Mouse (Mus musculus) lung, postnatal 0 days (tissue): ENCODE measurements at regions not wholly inside any gene's neighbourhood (a gene's known extent, or its start where the extent isn't known, plus 50 kb on each side); places are given as distances from the start of the nearest gene placed in this dataset.

ENCODE experiments used
- CTCF ChIP-seq: IDR thresholded peaks from 2 replicates; pipeline ENCODE4 v1.5.1; 2016; ENCODE audit warnings: antibody characterized with exemption, mild to moderate bottlenecking
- EP300 ChIP-seq: IDR thresholded peaks from 2 replicates; pipeline ENCODE4 v1.6.1; 2016; ENCODE audit warnings: antibody characterized with exemption, mild to moderate bottlenecking, control low read depth

DNA sequence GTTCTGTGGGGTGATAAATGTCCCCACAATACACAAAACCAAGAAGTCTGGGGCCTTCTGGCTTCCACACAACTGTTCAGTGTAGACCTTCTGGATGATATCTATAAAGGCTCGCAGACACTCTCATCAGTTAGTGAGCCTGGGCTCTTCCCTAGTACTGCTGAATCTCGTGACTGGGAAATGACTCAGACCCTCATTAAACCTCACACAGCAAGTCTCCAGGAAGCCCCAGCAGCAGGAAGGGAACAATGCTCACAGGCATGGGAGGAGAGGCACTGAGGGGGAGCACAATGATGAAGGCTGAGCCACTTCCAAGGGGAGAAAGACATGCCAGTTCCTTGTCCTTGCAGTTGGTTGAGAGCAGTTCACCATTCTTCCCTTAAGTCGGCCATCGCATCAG lies 66.5 kb upstream of the Btg1 start:
- no peak for TF ChIP-seq CTCF
- TF ChIP-seq EP300 = no peak
